Mouse (Mus musculus) CH12.LX (cell line): ENCODE measurements at regions not wholly inside any gene's neighbourhood (a gene's known extent, or its start where the extent isn't known, plus 50 kb on each side); places are given as distances from the start of the nearest gene placed in this dataset.
A peak's percentile ranks its signal among the peaks of the same experiment; 100 is the strongest.

Experiments used
- DNase-seq: peaks from one replicate; pipeline ENCODE4 v3.0.0-alpha.2; 2013; ENCODE audit errors: extremely low read depth
- H3K27ac ChIP-seq: 2 replicates; pipeline ENCODE4 v1.5.1; 2012; ENCODE audit warnings: low read depth, mild to moderate bottlenecking, control low read depth, moderate library complexity; ENCODE audit not compliant: insufficient read depth
- H3K27me3 ChIP-seq: replicated peaks from 2 replicates; pipeline ENCODE3; 2012; ENCODE audit warnings: inconsistent platforms
- H3K36me3 ChIP-seq, 2 experiments: replicated peaks in 1 of 2; 2 replicates each; pipeline versions ENCODE3 to v1.6.1; 2012; ENCODE audit warnings: inconsistent platforms in 1 of 2, low read length in 1 of 2, mild to moderate bottlenecking in 1 of 2, mixed read lengths in 1 of 2, moderate library complexity in 1 of 2; ENCODE audit not compliant: control insufficient read depth in 1 of 2, insufficient read depth in 1 of 2
- H3K4me1 ChIP-seq, 2 experiments: 2 replicates each; pipeline ENCODE4 v1.6.1; 2012; ENCODE audit warnings: inconsistent platforms in 1 of 2, moderate library complexity in 1 of 2; ENCODE audit not compliant: insufficient read depth in 2 of 2, control insufficient read depth in 1 of 2
- H3K4me2 ChIP-seq: 2 replicates; pipeline ENCODE4 v1.6.1; 2012; ENCODE audit warnings: low read depth, mild to moderate bottlenecking, control low read depth; ENCODE audit not compliant: poor library complexity, insufficient read depth, severe bottlenecking
- H3K4me3 ChIP-seq, 3 experiments: fragments of 150-350 bp in 1 of 3; sonication (generic) in 1 of 3; replicated peaks in 1 of 3; 2 replicates each; pipeline versions ENCODE3 to v1.5.1; 2011 to 2012; ENCODE audit warnings: low read depth in 2 of 3, low read length in 2 of 3, mild to moderate bottlenecking in 2 of 3, moderate library complexity in 2 of 3, control low read depth in 1 of 3, improper control_type of control experiment in 1 of 3, inconsistent platforms in 1 of 3, mixed read lengths in 1 of 3; ENCODE audit not compliant: poor library complexity in 1 of 3
- H3K79me2 ChIP-seq: replicated peaks from 2 replicates; pipeline ENCODE4 v1.6.1; 2012; ENCODE audit warnings: mild to moderate bottlenecking, moderate library complexity; ENCODE audit not compliant: control insufficient read depth, poor library complexity, insufficient read depth, severe bottlenecking; ENCODE audit errors: extremely low read depth
- H3K9ac ChIP-seq: 2 replicates; pipeline ENCODE4 v1.6.1; 2012; ENCODE audit warnings: low read depth, mild to moderate bottlenecking, control low read depth, moderate library complexity; ENCODE audit not compliant: insufficient read depth
- H3K9me3 ChIP-seq: replicated peaks from 2 replicates; pipeline ENCODE3; 2012; ENCODE audit warnings: low read length, inconsistent platforms, mixed read lengths
- CHD2 ChIP-seq: IDR thresholded peaks from 2 replicates; pipeline ENCODE4 v1.6.1; 2011; ENCODE audit warnings: low read length, improper control_type of control experiment
- CTCF ChIP-seq, 2 experiments: IDR thresholded peaks in 1 of 2; conservative IDR thresholded peaks in 1 of 2; 2 replicates each; pipeline ENCODE4 v1.5.1; 2011 to 2012; ENCODE audit warnings: low read depth in 2 of 2, low read length in 2 of 2, improper control_type of control experiment in 1 of 2, inconsistent platforms in 1 of 2, mild to moderate bottlenecking in 1 of 2, moderate library complexity in 1 of 2
- E2F4 ChIP-seq: IDR thresholded peaks from 2 replicates; pipeline ENCODE4 v1.6.1; 2011; ENCODE audit warnings: low read depth, low read length, improper control_type of control experiment; ENCODE audit not compliant: insufficient replicate concordance
- ELF1 ChIP-seq: IDR thresholded peaks from 2 replicates; pipeline ENCODE4 v1.6.1; 2014; ENCODE audit warnings: low read depth, mild to moderate bottlenecking, inconsistent platforms, low read length, improper control_type of control experiment
- GABPA ChIP-seq: IDR thresholded peaks from 2 replicates; pipeline ENCODE4 v1.6.1; 2012; ENCODE audit warnings: low read depth, low read length, improper control_type of control experiment, inconsistent platforms; ENCODE audit not compliant: insufficient replicate concordance
- IRF4 ChIP-seq: IDR thresholded peaks from 2 replicates; pipeline ENCODE4 v1.6.1; 2014; ENCODE audit warnings: low read depth, mild to moderate bottlenecking, inconsistent platforms, low read length, improper control_type of control experiment
- KAT2A ChIP-seq: IDR thresholded peaks from 2 replicates; pipeline ENCODE4 v1.6.1; 2012; ENCODE audit warnings: low read length, improper control_type of control experiment, inconsistent platforms; ENCODE audit not compliant: insufficient replicate concordance
- MAX ChIP-seq: IDR thresholded peaks from 2 replicates; pipeline ENCODE4 v1.6.1; 2011; ENCODE audit warnings: low read length, improper control_type of control experiment
- MXI1 ChIP-seq: IDR thresholded peaks from 2 replicates; pipeline ENCODE4 v1.6.1; 2011; ENCODE audit warnings: mild to moderate bottlenecking, low read depth, low read length, improper control_type of control experiment
- MYC ChIP-seq: IDR thresholded peaks from 2 replicates; pipeline ENCODE4 v1.6.1; 2011; ENCODE audit warnings: low read depth, mild to moderate bottlenecking, improper control_type of control experiment, low read length
- NELFE ChIP-seq: IDR thresholded peaks from 2 replicates; pipeline ENCODE4 v1.6.1; 2011; ENCODE audit warnings: low read depth, low read length, improper control_type of control experiment
- NRF1 ChIP-seq: IDR thresholded peaks from 2 replicates; pipeline ENCODE4 v1.6.1; 2014; ENCODE audit warnings: low read depth, mild to moderate bottlenecking, inconsistent platforms, low read length, improper control_type of control experiment, moderate library complexity
- POLR2A ChIP-seq: IDR thresholded peaks from 2 replicates; pipeline ENCODE4 v1.6.1; 2011; ENCODE audit warnings: low read depth, mild to moderate bottlenecking, improper control_type of control experiment, low read length
- POLR2AphosphoS2 ChIP-seq: IDR thresholded peaks from 2 replicates; pipeline ENCODE4 v1.6.1; 2011; ENCODE audit warnings: low read depth, low read length, improper control_type of control experiment
- RCOR1 ChIP-seq: conservative IDR thresholded peaks from 2 replicates; pipeline ENCODE4 v1.6.1; 2012; ENCODE audit warnings: low read depth, mild to moderate bottlenecking, inconsistent platforms, low read length, improper control_type of control experiment
- SIN3A ChIP-seq: IDR thresholded peaks from 2 replicates; pipeline ENCODE4 v1.6.1; 2012; ENCODE audit warnings: low read length, improper control_type of control experiment, inconsistent platforms
- TBP ChIP-seq: conservative IDR thresholded peaks from 2 replicates; pipeline ENCODE4 v1.6.1; 2011; ENCODE audit warnings: low read depth, low read length, improper control_type of control experiment
- TCF12 ChIP-seq: IDR thresholded peaks from 2 replicates; pipeline ENCODE4 v1.6.1; 2014; ENCODE audit warnings: low read depth, mild to moderate bottlenecking, inconsistent platforms, low read length, improper control_type of control experiment
- UBTF ChIP-seq: IDR thresholded peaks from 2 replicates; pipeline ENCODE4 v1.6.1; 2012; ENCODE audit warnings: low read depth, mild to moderate bottlenecking, inconsistent platforms, low read length, improper control_type of control experiment, moderate library complexity
- USF2 ChIP-seq: conservative IDR thresholded peaks from 2 replicates; pipeline ENCODE4 v1.6.1; 2011; ENCODE audit warnings: low read depth, low read length, improper control_type of control experiment
- ZC3H11A ChIP-seq: IDR thresholded peaks from 2 replicates; pipeline ENCODE4 v1.6.1; 2012; ENCODE audit warnings: low read depth, mild to moderate bottlenecking, inconsistent platforms, low read length, improper control_type of control experiment
- ZKSCAN1 ChIP-seq: IDR thresholded peaks from 2 replicates; pipeline ENCODE4 v1.6.1; 2012; ENCODE audit warnings: low read depth, inconsistent platforms, low read length, improper control_type of control experiment, borderline replicate concordance
- ZMIZ1 ChIP-seq: IDR thresholded peaks from 2 replicates; pipeline ENCODE4 v1.6.1; 2012; ENCODE audit warnings: low read depth, mild to moderate bottlenecking, inconsistent platforms, low read length, improper control_type of control experiment
- dilution Hi-C: fragments of 300-500 bp; cut with MboI; formaldehyde crosslinking; loops from 2 replicates; pipeline ENCODE4 v1.14.3; 2020; ENCODE audit warnings: low sequenced_read_pairs; ENCODE audit not compliant: extremely low pct_unique_long_range_greater_than_20kb, extremely low pct_ligation_motif_present
- in situ Hi-C: fragments of 300-500 bp; cut with MboI; formaldehyde crosslinking; loops from 3 replicates; pipeline ENCODE4 v1.14.3; 2019; ENCODE audit warnings: low sequenced_read_pairs, low pct_ligation_motif_present, low pct_unique_long_range_greater_than_20kb, mixed read lengths

- H3K79me2 ChIP-seq, result no peaks in the 10 kb centered on the region
- H3K4me3 ChIP-seq, result no peak overlapping the region
- no peak for TF ChIP-seq E2F4
- no peak for TF ChIP-seq RCOR1
- no peak for TF ChIP-seq ZKSCAN1
- no peak for TF ChIP-seq MXI1
- TF ChIP-seq GABPA, result no peak
- TF ChIP-seq KAT2A, result no peak
- TF ChIP-seq TBP, result no peak
- no peak for TF ChIP-seq POLR2AphosphoS2
- no peak for TF ChIP-seq NELFE
- TF ChIP-seq UBTF, result no peak
- TF ChIP-seq POLR2A, result no peak
- TF ChIP-seq USF2, result no peak
- no peak for TF ChIP-seq NRF1
- no peak for TF ChIP-seq ELF1
- peaks cover 4% of the 10 kb centered on the region for H3K9me3 ChIP-seq
- dilution Hi-C loops (no loop called here), in situ Hi-C loops (no loop called here)
- H3K36me3 ChIP-seq, result no peaks in the 10 kb centered on the region
- DNase-seq, result no peak
- H3K9ac ChIP-seq, result no peak overlapping the region
- no peaks in the 10 kb centered on the region for H3K27me3 ChIP-seq
- no peak overlapping the region for H3K27ac ChIP-seq
- no peak overlapping the region for H3K4me2 ChIP-seq
- no peaks in the 10 kb centered on the region for H3K4me1 ChIP-seq
Observed at GRCm38 (mm10) chr10:68606848-68607247, 65.2 kb upstream of the Cabcoco1 start.

GRCm38 (mm10) chr10:68611906-68612305 is 70.2 kb upstream of the Cabcoco1 start:
- H3K4me3 ChIP-seq, result no peak overlapping the region
- no peaks in the 10 kb centered on the region for H3K79me2 ChIP-seq
- no peaks in the 10 kb centered on the region for H3K27me3 ChIP-seq
- dilution Hi-C loops, result no loop called here
- no peak overlapping the region for H3K27ac ChIP-seq
- H3K4me1 ChIP-seq, result no peaks in the 10 kb centered on the region
- no peak overlapping the region for H3K9ac ChIP-seq
- H3K4me2 ChIP-seq, result no peak overlapping the region
- H3K36me3 ChIP-seq, result no peaks in the 10 kb centered on the region
- DNase-seq, result peak; percentile 15
- in situ Hi-C loops, result no loop called here
- TF ChIP-seq CHD2, result no peak
- TF ChIP-seq CTCF (conservative IDR thresholded peaks at IDR 0.05 in 1 of 2, IDR thresholded peaks at IDR 0.05 in 1 of 2; ENCODE audit: low read depth in 2 of 2, low read length in 2 of 2), result peak; percentile 0 to 8; a peak in 2 of 4 replicates
- H3K9me3 ChIP-seq, result peaks cover 1% of the 10 kb centered on the region

GRCm38 (mm10) chr10:68612727-68613126 is 71.0 kb upstream of the Cabcoco1 start:
- no peak overlapping the region for H3K4me3 ChIP-seq
- no peaks in the 10 kb centered on the region for H3K4me1 ChIP-seq
- dilution Hi-C loops (no loop called here), in situ Hi-C loops (no loop called here)
- no peak overlapping the region for H3K9ac ChIP-seq
- H3K9me3 ChIP-seq, result peaks cover 1% of the 10 kb centered on the region
- no peak for DNase-seq
- no peaks in the 10 kb centered on the region for H3K27me3 ChIP-seq
- no peaks in the 10 kb centered on the region for H3K79me2 ChIP-seq
- H3K36me3 ChIP-seq, result no peaks in the 10 kb centered on the region
- H3K4me2 ChIP-seq, result no peak overlapping the region
- TF ChIP-seq MYC (no peak), MAX (no peak), IRF4 (no peak), TBP (no peak), SIN3A (no peak), ZKSCAN1 (no peak), ZMIZ1 (no peak), E2F4 (no peak), ZC3H11A (no peak), USF2 (no peak), TCF12 (no peak)
- no peak overlapping the region for H3K27ac ChIP-seq
